Mouse (Mus musculus): Measurements from ENCODE around the gene Rab3a. TPM values are rescaled to one million over a fixed set of nuclear protein-coding genes. Genes with fewer than 3 reads are reported as not detected.

Rab3a gene
- polyA plus RNA-seq, 1 experiment from 2014 or later: 12.9 TPM

DNA sequence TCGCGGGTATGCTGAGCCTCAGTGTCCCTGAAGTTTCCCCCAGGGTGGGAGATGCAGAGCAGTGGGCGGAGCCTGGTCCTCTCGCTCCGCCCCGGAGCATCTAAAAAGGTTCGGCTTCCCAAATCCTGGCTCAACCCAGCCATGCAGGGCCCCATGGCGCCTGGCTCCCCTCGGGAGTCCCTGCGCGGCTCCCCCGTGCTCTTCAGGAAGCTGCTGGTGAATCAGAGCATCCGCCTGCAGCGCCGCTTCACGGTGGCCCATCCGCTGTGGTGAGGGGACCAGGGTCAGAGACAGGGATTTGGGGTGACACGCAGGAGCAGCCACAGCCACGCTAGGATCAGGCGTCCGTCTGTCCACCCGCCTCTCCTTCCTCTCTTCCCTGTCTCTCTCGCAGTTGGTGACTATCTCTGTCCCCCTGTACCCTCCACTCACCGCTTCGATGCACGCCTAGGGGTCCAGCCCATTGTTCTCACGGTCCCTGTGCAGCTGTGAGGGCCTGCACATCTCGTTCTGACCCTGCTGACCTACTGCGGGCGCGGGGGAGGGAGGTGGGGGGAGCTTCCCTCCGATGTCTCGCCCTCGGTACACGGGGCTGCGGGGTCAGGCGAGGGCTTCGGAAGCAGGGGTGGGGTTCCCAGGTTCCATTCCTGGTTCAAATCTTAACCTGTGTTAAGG lies 11.4 kb upstream of the Rab3a start:
- Histone ChIP-seq H3K9ac (no peak overlapping the region), H3K9me3 (no peaks in the 10 kb centered on the region), H3K27me3 (peaks cover 82% of the 10 kb centered on the region), H3K4me2 (peak overlapping the region; percentile 52), H3K36me3 (no peaks in the 10 kb centered on the region), H3K4me1 (peaks cover 15% of the 10 kb centered on the region), H3K4me3 (0 out of 2 replicates have a peak overlapping the region, but pooled peaks have one; percentile 27), H3K27ac (no peak overlapping the region)
- no peak for ATAC-seq (ENCODE audit: borderline replicate concordance, extremely low read depth, low FRiP score, low TSS enrichment)
- WGBS: 4% methylated on average over 37 of the region's 38 CpGs

DNA sequence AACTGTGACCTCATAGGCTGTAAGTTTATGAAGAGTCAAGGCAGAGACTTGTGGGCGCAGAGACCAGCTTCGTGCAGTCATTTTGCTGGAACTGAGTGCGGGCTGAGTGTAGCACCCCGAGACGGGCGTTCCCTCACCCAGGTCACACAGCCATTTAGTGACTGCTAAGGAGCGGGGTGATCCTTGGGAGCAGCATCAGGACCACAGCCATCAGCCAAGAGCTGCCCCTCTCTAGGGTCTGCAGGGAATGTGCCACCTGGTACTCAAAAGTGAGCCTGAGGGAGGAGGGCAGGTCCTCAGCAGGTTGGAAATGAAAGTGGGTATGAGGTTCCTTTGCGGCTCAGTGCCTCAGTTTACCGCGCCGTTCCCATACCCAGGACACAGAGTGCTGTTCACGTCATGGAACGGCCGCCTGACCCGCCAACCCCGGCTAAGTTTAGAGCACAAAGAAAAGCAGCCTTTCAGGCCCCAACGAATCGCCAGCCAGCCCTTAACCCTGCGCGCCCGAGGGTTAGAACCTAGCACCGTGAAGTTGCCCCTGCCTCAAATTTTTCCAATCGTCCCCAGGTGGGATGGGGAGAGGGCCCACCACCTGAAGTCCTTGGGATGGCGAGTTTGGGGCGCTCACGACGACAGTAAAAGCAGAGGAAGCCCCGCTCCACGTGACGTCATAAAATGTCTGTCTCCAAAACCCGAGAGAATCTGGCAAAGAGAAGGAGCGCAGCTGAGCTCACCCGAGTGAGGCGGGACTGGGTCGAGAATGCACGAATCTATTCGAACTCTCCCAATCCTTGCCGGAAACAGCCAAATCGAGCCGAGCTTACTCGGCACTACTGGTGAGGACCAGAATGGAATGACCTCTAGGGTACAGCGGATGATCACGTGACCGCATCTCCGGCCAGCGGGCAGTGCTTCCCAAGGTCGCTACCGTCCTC lies 10.6 kb upstream of the Rab3a start:
- Histone ChIP-seq H3K4me3 (peak overlapping the region; percentile 27), H3K27me3 (peaks cover 90% of the 10 kb centered on the region), H3K9ac (peak overlapping the region; percentile 29; the same call in 1 of the 2 replicates), H3K4me2 (peak overlapping the region; percentile 52), H3K9me3 (no peaks in the 10 kb centered on the region), H3K36me3 (no peaks in the 10 kb centered on the region), H3K4me1 (peaks cover 15% of the 10 kb centered on the region), H3K27ac (no peak overlapping the region)
- ATAC-seq (ENCODE audit: borderline replicate concordance, extremely low read depth, low FRiP score, low TSS enrichment): peak; percentile 41; the same call in 1 of the 2 replicates
- 6% methylated on average over 48 of the region's 48 CpGs for WGBS

DNA sequence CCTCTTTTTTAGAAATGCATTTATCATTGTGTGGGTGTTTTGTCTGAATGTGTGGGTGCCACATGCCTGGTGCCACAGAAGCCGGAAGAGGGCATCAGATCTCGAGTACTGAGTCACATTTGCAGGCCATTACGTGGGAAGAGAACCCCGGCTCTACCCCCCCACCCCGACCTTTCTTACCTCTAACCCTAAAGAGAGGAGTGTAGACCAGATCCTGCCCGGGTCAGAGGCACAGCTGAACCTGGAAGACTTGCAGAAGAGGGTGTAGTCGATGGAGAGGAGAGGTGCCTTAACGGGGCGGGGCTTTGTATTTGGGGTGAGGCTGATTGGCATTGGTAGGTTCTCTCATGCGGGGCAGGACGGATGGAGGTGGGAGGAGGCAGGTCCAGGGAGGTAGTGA lies 9.7 kb upstream of the Rab3a start:
- H3K9ac ChIP-seq: no peak overlapping the region
- H3K4me3 ChIP-seq: no peak overlapping the region
- no peaks in the 10 kb centered on the region for H3K9me3 ChIP-seq
- no peak overlapping the region for H3K4me2 ChIP-seq
- H3K36me3 ChIP-seq: no peaks in the 10 kb centered on the region
- H3K4me1 ChIP-seq: peaks cover 15% of the 10 kb centered on the region
- H3K27ac ChIP-seq: no peak overlapping the region
- 41% methylated on average over 11 of the region's 11 CpGs for WGBS
- no peak for ATAC-seq (ENCODE audit: borderline replicate concordance, extremely low read depth, low FRiP score, low TSS enrichment)
- peaks cover 94% of the 10 kb centered on the region for H3K27me3 ChIP-seq

DNA sequence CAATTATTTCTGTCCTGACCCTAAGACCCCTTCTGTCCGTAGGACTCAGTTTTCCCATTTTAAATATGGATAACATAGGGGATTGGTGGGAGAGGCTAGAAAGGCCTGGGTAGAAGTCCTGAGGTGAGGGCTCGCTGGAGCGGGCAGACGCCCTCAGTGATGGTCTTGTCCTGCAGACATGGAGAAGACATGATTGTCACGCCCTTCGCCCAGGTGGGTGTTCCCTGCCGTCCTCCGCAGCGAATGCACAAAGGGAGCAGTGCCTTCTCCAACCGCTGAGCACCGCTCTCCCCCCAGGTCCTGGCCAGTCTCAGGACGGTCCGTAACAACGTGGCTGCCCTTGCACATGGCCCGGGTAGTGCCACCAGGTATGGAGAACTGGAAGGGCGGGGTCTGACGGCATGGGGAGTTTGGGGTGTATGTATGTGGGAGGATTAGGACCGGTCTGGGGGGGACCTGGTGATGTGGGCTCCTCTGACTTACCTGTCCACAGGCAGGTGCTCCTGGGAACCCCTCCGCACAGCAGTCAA lies 8.7 kb upstream of the Rab3a start:
- Histone ChIP-seq H3K27me3 (peaks cover 86% of the 10 kb centered on the region), H3K36me3 (no peaks in the 10 kb centered on the region), H3K27ac (no peak overlapping the region), H3K4me1 (peaks cover 15% of the 10 kb centered on the region), H3K9me3 (no peaks in the 10 kb centered on the region), H3K4me2 (no peak overlapping the region), H3K9ac (no peak overlapping the region), H3K4me3 (no peak overlapping the region)
- WGBS: 46% methylated on average over 19 of the region's 19 CpGs
- ATAC-seq (ENCODE audit: borderline replicate concordance, extremely low read depth, low FRiP score, low TSS enrichment): no peak

DNA sequence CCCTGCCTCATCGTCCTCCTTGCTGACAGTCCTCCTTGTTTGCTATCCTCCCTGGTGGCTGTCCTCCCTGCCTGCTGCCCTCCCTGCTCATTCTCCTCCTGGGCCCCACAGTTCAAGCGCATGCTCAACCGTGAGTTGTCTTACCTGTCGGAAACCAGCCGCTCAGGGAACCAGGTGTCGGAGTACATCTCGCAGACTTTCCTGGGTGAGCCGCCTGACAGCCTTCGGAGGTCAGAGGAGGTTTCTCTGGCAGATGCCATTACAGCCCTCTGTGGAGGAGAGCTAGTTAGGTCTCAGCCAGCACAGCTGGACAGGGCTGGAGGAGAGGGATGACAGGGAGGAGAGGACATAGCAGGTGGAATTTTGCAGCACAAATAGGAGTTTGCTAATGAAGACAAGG lies 7.8 kb upstream of the Rab3a start:
- 56% methylated on average over 9 of the region's 9 CpGs for WGBS
- no peaks in the 10 kb centered on the region for H3K36me3 ChIP-seq
- H3K27me3 ChIP-seq: peaks cover 77% of the 10 kb centered on the region
- no peak overlapping the region for H3K9ac ChIP-seq
- ATAC-seq (ENCODE audit: borderline replicate concordance, extremely low read depth, low FRiP score, low TSS enrichment): no peak
- H3K4me2 ChIP-seq: no peak overlapping the region
- no peak overlapping the region for H3K27ac ChIP-seq
- peaks cover 15% of the 10 kb centered on the region for H3K4me1 ChIP-seq
- no peak overlapping the region for H3K4me3 ChIP-seq
- H3K9me3 ChIP-seq: no peaks in the 10 kb centered on the region

DNA sequence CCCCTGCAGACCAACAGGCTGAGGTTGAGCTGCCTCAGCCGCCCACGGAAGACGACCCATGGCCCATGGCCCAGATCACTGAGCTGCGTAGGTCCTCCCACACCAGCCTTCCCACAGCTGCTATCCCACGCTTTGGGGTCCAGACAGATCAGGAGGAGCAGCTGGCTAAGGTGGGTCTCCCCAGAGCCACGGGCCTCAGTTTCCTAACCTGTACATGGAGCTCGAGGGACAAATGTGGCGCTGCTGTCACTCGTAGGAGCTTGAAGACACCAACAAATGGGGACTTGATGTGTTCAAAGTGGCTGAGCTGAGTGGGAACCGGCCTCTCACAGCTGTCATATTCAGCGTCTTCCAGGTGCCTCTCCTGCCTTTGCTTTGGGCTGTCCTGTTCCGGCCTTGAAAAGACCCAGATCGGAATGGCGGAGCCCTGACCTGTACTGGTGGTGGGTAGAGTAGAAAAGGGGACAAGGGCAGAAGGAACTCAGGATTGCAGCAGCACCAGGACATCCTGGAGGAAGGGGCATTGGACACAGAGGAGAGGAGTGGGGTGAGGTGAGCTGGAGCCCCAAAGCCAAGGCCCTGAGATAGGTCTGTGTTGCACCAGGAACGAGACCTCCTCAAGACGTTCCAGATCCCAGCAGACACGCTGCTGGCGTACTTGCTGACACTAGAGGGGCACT lies 7.1 kb upstream of the Rab3a start:
- Histone ChIP-seq H3K9me3 (no peaks in the 10 kb centered on the region), H3K4me3 (no peak overlapping the region), H3K4me1 (peaks cover 20% of the 10 kb centered on the region), H3K36me3 (no peaks in the 10 kb centered on the region), H3K27ac (no peak overlapping the region), H3K9ac (no peak overlapping the region), H3K4me2 (no peak overlapping the region), H3K27me3 (peaks cover 70% of the 10 kb centered on the region)
- no peak for ATAC-seq (ENCODE audit: borderline replicate concordance, extremely low read depth, low FRiP score, low TSS enrichment)
- WGBS: 85% methylated on average over 18 of the region's 18 CpGs

DNA sequence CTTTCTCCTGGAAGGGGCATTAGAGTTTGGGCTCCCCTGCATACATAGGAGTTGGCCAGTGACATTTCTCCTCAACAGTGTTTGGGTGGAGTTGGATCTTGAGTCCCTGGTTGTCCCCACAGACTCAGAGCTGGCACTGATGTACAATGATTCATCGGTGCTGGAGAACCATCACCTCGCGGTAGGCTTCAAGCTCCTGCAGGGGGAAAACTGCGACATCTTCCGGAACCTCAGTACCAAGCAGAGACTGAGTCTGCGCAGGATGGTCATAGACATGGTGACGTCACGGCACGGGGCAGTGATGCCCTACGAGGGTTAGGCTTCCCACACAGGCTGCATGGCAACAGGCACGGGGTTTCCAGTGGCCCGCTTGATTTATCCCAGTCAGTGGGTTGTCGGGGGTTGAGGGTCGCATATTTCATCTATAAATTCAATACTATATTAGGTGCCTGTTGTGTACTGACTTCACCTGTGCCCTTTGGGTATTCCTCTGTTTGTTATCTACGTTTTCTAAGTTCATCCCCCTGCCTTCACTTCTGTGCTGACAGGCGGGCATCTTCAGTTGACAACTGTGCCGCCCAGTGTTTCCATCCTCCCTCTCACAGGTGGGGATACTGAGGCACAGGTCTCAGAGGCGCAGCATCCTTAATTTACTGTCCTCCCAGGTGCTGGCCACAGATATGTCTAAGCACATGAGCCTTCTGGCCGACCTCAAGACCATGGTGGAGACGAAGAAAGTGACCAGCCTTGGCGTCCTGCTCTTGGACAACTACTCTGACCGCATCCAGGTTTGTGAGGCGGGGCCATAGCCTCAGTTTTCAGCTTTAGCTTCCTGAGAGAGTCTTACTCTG lies 6.0 kb upstream of the Rab3a start:
- Histone ChIP-seq H3K27me3 (peaks cover 59% of the 10 kb centered on the region), H3K4me2 (no peak overlapping the region), H3K9me3 (no peaks in the 10 kb centered on the region), H3K4me3 (no peak overlapping the region), H3K27ac (no peak overlapping the region), H3K9ac (no peak overlapping the region), H3K36me3 (no peaks in the 10 kb centered on the region), H3K4me1 (peaks cover 27% of the 10 kb centered on the region)
- ATAC-seq (ENCODE audit: borderline replicate concordance, extremely low read depth, low FRiP score, low TSS enrichment): no peak
- WGBS: 82% methylated on average over 23 of the region's 23 CpGs

DNA sequence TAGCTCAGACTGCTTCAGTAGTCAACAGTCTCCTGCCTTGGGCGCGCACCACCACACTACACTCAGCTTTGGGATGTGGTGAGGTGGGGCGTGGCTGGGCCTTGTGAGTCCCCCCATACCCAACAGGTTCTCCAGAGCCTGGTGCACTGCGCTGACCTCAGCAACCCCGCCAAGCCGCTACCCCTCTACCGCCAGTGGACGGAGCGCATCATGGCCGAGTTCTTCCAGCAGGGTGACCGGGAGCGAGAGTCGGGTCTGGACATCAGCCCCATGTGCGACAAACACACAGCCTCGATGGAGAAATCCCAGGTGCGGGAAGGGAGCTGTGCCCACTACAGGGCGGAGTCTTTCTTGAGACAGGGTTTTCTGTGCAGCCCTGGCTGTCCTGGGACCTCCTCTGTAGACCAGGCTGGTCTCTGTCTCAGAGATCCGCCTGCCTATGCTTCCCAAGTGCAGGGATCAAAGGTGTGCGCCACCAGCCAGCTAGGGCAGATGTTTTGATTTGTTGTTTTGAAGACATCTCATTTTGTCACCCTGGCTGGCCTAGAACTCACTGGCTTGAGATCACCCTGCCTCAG lies 5.3 kb upstream of the Rab3a start:
- H3K9me3 ChIP-seq: no peaks in the 10 kb centered on the region
- H3K27me3 ChIP-seq: peaks cover 52% of the 10 kb centered on the region
- H3K4me1 ChIP-seq: peaks cover 27% of the 10 kb centered on the region
- H3K36me3 ChIP-seq: no peaks in the 10 kb centered on the region
- no peak overlapping the region for H3K27ac ChIP-seq
- no peak for ATAC-seq (ENCODE audit: borderline replicate concordance, extremely low read depth, low FRiP score, low TSS enrichment)
- H3K4me3 ChIP-seq: no peak overlapping the region
- H3K9ac ChIP-seq: no peak overlapping the region
- WGBS: 74% methylated on average over 19 of the region's 19 CpGs
- no peak overlapping the region for H3K4me2 ChIP-seq

DNA sequence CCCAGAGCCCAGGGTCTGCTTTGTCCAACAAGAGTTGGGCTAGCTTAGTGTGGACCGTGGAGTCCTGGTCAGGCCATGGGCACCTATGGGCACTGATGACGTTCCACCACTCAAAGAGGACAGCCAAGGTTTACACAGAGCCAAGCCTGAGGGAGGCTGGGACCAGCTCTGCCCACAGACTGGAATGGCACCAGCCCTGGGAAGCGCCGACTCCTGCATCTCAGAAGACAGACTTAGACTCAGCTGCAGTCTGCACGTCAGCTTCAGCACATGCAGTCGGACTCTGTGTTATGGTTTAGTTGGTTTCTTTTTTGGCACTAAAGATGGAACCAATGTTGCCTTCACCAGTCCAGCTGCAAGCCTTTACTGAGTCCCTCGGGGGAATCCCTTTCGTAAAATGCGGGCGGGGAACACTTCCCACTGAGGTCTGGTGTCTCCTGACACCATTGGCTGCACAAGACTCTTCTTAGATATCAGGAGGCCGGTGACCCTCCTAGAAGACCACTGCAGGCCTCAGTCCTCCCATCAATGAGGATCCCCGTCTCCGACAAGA lies 4.3 kb upstream of the Rab3a start:
- Histone ChIP-seq H3K4me3 (no peak overlapping the region), H3K36me3 (no peaks in the 10 kb centered on the region), H3K9ac (no peak overlapping the region), H3K27me3 (peaks cover 42% of the 10 kb centered on the region), H3K27ac (no peak overlapping the region), H3K4me1 (peaks cover 28% of the 10 kb centered on the region), H3K4me2 (no peak overlapping the region), H3K9me3 (no peaks in the 10 kb centered on the region)
- no peak for ATAC-seq (ENCODE audit: borderline replicate concordance, extremely low read depth, low FRiP score, low TSS enrichment)
- 75% methylated on average over 13 of the region's 13 CpGs for WGBS

DNA sequence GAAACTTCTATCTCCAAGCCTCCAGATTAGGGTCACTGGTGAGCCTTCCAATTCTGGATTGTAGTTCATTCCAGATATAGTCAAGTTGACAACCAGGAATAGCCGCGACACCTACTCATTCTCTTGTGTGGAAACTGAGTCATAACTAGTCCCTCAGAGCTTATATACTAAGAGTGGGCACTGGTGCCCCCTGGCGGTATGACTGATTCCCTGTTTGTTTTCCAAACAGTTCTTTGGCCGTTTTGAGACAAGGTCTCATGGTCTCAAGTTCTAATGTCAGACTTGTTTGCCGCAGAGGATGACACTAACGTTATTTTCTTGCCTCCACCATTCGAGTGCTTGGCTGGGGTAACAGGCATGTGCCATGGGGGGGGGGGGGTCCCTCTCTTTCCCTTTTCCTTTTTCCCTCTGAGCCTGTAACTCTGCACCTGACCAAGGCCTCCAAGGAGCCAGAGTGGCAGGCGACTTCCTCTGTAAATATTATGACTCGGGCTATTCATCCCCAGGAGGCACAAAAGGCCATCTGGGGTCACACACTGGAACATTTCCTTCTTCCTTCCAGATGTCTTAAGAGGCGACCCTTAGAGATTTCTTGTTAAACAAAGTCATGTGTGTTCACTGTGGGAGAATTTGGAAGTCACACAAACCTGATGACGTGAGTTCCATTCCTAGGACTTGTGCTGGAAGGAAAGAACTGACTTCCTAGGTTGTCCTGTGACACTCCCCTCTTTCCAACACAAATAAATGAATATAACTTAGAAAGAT lies 2.3 kb upstream of the Rab3a start:
- WGBS: 19% methylated on average over 11 of the region's 11 CpGs
- no peak overlapping the region for H3K4me3 ChIP-seq
- H3K36me3 ChIP-seq: no peaks in the 10 kb centered on the region
- ATAC-seq (ENCODE audit: borderline replicate concordance, extremely low read depth, low FRiP score, low TSS enrichment): no peak
- peaks cover 32% of the 10 kb centered on the region for H3K4me1 ChIP-seq
- H3K4me2 ChIP-seq: no peak overlapping the region; the same call in 1 of the 2 replicates
- H3K27ac ChIP-seq: peak overlapping the region; percentile 78
- peaks cover 22% of the 10 kb centered on the region for H3K27me3 ChIP-seq
- no peaks in the 10 kb centered on the region for H3K9me3 ChIP-seq
- H3K9ac ChIP-seq: no peak overlapping the region
